19 mouse cellular contexts compared by ENCODE assay signal in the genomic region with DNA sequence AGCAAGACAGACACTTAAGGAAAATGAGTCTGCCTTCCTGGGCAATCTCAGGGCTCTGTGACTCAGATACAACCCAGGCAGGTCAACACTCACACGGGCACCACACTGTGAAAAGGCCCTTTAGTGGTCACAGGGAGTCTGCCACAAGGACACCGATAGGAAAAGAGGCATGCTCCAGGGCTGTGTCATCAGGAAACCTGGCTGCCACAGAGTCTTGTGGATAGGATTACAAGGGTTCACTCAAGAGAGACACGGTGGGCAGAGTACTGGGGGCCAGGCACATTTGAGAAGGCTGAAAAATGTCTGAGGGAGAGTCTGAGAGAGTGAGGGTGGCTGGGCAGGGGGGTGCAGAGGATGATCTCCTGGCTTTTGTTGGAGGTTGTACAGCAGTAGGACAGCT.
DNase-seq lines count a peak whose midpoint lies in the region; ATAC-seq and TF ChIP-seq lines count a peak whose summit lies in the region.
"Had no signal": no experiment of that assay in that cellular context is flagged by ENCODE, and none has a peak within 500 bp of the region (broad histone marks: within the 10 kb centered on the region; RNA-seq: fewer than 3 reads in every experiment).

No protein-coding gene starts in this region.

- ATAC-seq in hindbrain, embryonic 13.5 days (ENCODE audit: low FRiP score): no peak
- ATAC-seq in kidney, postnatal 0 days (replicated peaks; ENCODE audit: low FRiP score, low read depth): no peak
- ATAC-seq in stomach, postnatal 0 days (ENCODE audit: low FRiP score, low TSS enrichment): no peak
- ATAC-seq: activated CD4-positive, CD25-positive, alpha-beta regulatory T cell, adult 4 months; forebrain, embryonic 16.5 days; intestine, embryonic 16.5 days had no signal

- H3K9ac ChIP-seq in hindbrain, embryonic 13.5 days: no peak overlapping the region
- H3K9ac ChIP-seq in kidney, postnatal 0 days (ENCODE audit: low read depth, low read length): no peak overlapping the region
- no peak overlapping the region for H3K9ac ChIP-seq in stomach, postnatal 0 days (ENCODE audit: low read length)
- H3K9ac ChIP-seq: embryonic facial prominence, embryonic 13.5 days; forebrain, embryonic 12.5 days; hindbrain, embryonic 15.5 days had no signal

- peak overlapping the region; percentile 19; the same call in 1 of the 2 replicates for H3K27ac ChIP-seq in hindbrain, embryonic 10.5 days
- no peak overlapping the region for H3K27ac ChIP-seq in hindbrain, embryonic 13.5 days
- H3K27ac ChIP-seq in kidney, postnatal 0 days: no peak overlapping the region
- no peak overlapping the region for H3K27ac ChIP-seq in stomach, postnatal 0 days (replicated peaks)
- H3K27ac ChIP-seq: embryonic facial prominence, embryonic 13.5 days; forebrain, embryonic 12.5 days; hindbrain, embryonic 15.5 days had no signal

- no peak for DNase-seq in hindbrain, embryonic 10.5 days (ENCODE audit: low spot score)
- peak; percentile 17 for DNase-seq in kidney, postnatal 0 days (ENCODE audit: low spot score)
- no peak for DNase-seq in kidney, adult 18-20 months
- peak; percentile 11 for DNase-seq in Muller cell, postnatal 12 days (ENCODE audit: inconsistent ontology term)
- peak; percentile 9 for DNase-seq in stomach, postnatal 0 days (ENCODE audit: low spot score)
- no peak for DNase-seq in frontal cortex, postnatal 25 days (ENCODE audit: low spot score in 2 of 2)
- DNase-seq: adrenal gland, adult 2 months; adrenal gland, postnatal 36 days; cerebellum, adult 2 months; cerebellum, postnatal 25 days; gastrocnemius, postnatal 14 days; heart, postnatal 14 days had no signal

- no peaks in the 10 kb centered on the region for H3K36me3 ChIP-seq in hindbrain, embryonic 10.5 days
- H3K36me3 ChIP-seq in hindbrain, embryonic 13.5 days: no peaks in the 10 kb centered on the region
- no peaks in the 10 kb centered on the region for H3K36me3 ChIP-seq in kidney, postnatal 0 days (ENCODE audit: insufficient read depth, low read length)
- no peaks in the 10 kb centered on the region for H3K36me3 ChIP-seq in stomach, postnatal 0 days (ENCODE audit: control insufficient read depth, insufficient read depth, low read length)
- H3K36me3 ChIP-seq: embryonic facial prominence, embryonic 13.5 days; forebrain, embryonic 12.5 days; hindbrain, embryonic 15.5 days had no signal

- H3K4me3 ChIP-seq in hindbrain, embryonic 10.5 days: no peak overlapping the region
- H3K4me3 ChIP-seq in hindbrain, embryonic 13.5 days: no peak overlapping the region
- H3K4me3 ChIP-seq in kidney, postnatal 0 days (replicated peaks; ENCODE audit: low read depth, low read length): no peak overlapping the region
- no peak overlapping the region for H3K4me3 ChIP-seq in stomach, postnatal 0 days (ENCODE audit: low read depth, low read length)
- H3K4me3 ChIP-seq: embryonic facial prominence, embryonic 13.5 days; forebrain, embryonic 12.5 days; hindbrain, embryonic 15.5 days had no signal

- H3K4me2 ChIP-seq in hindbrain, embryonic 13.5 days: no peak overlapping the region
- H3K4me2 ChIP-seq in kidney, postnatal 0 days (ENCODE audit: low read length): no peak overlapping the region
- no peak overlapping the region for H3K4me2 ChIP-seq in stomach, postnatal 0 days (replicated peaks; ENCODE audit: low read depth)
- H3K4me2 ChIP-seq: embryonic facial prominence, embryonic 13.5 days; forebrain, embryonic 12.5 days; hindbrain, embryonic 15.5 days had no signal

- 66% methylated on average over 3 of the region's 3 CpGs for WGBS in hindbrain, embryonic 10.5 days
- WGBS in hindbrain, embryonic 13.5 days: 66% methylated on average over 3 of the region's 3 CpGs
- 34% methylated on average over 3 of the region's 3 CpGs for WGBS in kidney, postnatal 0 days
- 55% methylated on average over 3 of the region's 3 CpGs for WGBS in stomach, postnatal 0 days

- H3K9me3 ChIP-seq in hindbrain, embryonic 10.5 days: no peaks in the 10 kb centered on the region
- no peaks in the 10 kb centered on the region for H3K9me3 ChIP-seq in hindbrain, embryonic 13.5 days
- no peaks in the 10 kb centered on the region for H3K9me3 ChIP-seq in kidney, postnatal 0 days (replicated peaks; ENCODE audit: low read length)
- no peaks in the 10 kb centered on the region for H3K9me3 ChIP-seq in stomach, postnatal 0 days (ENCODE audit: control insufficient read depth, low read length)
- H3K9me3 ChIP-seq: embryonic facial prominence, embryonic 13.5 days; forebrain, embryonic 12.5 days; hindbrain, embryonic 15.5 days had no signal

- TF ChIP-seq CTCF in kidney, postnatal 0 days (IDR thresholded peaks at IDR 0.05; ENCODE audit: low read depth): no peak
- no peak for TF ChIP-seq CTCF in stomach, postnatal 0 days (IDR thresholded peaks at IDR 0.05; ENCODE audit: low read depth)

- no peak for TF ChIP-seq EP300 in stomach, postnatal 0 days (optimal IDR thresholded peaks at IDR 0.05)

- no peaks in the 10 kb centered on the region for H3K27me3 ChIP-seq in hindbrain, embryonic 10.5 days (ENCODE audit: insufficient read depth, poor library complexity, severe bottlenecking)
- 0 out of 2 replicates have a peak, but pooled peaks cover 3% of the 10 kb centered on the region for H3K27me3 ChIP-seq in hindbrain, embryonic 13.5 days
- no peaks in the 10 kb centered on the region for H3K27me3 ChIP-seq in kidney, postnatal 0 days (ENCODE audit: insufficient read depth, low read length)
- no peaks in the 10 kb centered on the region for H3K27me3 ChIP-seq in stomach, postnatal 0 days (ENCODE audit: control insufficient read depth, insufficient read depth, low read length)
- H3K27me3 ChIP-seq: embryonic facial prominence, embryonic 13.5 days; hindbrain, embryonic 15.5 days had no signal

- H3K4me1 ChIP-seq in hindbrain, embryonic 10.5 days (replicated peaks): peaks cover 18% of the 10 kb centered on the region
- peaks cover 18% of the 10 kb centered on the region for H3K4me1 ChIP-seq in hindbrain, embryonic 13.5 days (replicated peaks)
- no peaks in the 10 kb centered on the region for H3K4me1 ChIP-seq in kidney, postnatal 0 days (replicated peaks; ENCODE audit: insufficient read depth, low read length)
- no peaks in the 10 kb centered on the region for H3K4me1 ChIP-seq in stomach, postnatal 0 days (replicated peaks; ENCODE audit: control insufficient read depth, insufficient read depth)

Comparison
In these comparisons a context has a peak if more than half of its experiments do, and no peak if none do; other contexts are left out.
1. DNase-seq: peak in kidney, postnatal 0 days (single experiment), Muller cell, postnatal 12 days (single experiment) and stomach, postnatal 0 days (single experiment); none in hindbrain, embryonic 10.5 days (single experiment), kidney, adult 18-20 months (single experiment) and frontal cortex, postnatal 25 days (0 of 2).